ENCODE assay signal across 13 mouse cellular contexts in the genomic region with DNA sequence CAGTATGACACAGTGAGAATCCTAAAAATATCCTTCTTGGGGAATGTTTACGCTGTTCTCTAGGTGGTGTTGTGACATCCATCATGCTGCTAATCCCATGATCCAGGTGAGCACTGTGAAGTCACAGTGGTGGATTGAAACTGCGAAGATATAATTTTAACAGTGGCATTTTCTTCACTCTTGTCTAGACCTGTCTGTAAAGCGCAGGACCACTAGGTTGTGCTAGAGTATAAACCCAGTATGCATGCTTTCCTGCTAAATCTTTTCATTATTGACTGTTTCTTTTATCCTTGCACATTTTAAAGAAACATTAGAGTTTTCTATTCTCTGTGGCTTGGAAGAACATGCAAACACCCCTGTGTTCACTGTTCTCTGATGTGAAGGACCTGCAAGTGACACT. TPM values are rescaled to one million over a fixed set of nuclear protein-coding genes. Genes with fewer than 3 reads are reported as not detected.
DNase-seq lines count a peak whose midpoint lies in the region; ATAC-seq and TF ChIP-seq lines count a peak whose summit lies in the region.
"Had no signal": no experiment of that assay in that cellular context is flagged by ENCODE, and none has a peak within 500 bp of the region (broad histone marks: within the 10 kb centered on the region; RNA-seq: fewer than 3 reads in every experiment).

No protein-coding gene starts in this region.

- WGBS in hindbrain, embryonic 14.5 days = 89% methylated on average over 3 of the region's 3 CpGs
- 89% methylated on average over 3 of the region's 3 CpGs for WGBS in hindbrain, embryonic 10.5 days
- 70% methylated on average over 3 of the region's 3 CpGs for WGBS in lung, embryonic 14.5 days

- peak; percentile 34 for DNase-seq in hindbrain, embryonic 14.5 days (ENCODE audit: low spot score)
- no peak for DNase-seq in hindbrain, embryonic 10.5 days (ENCODE audit: low spot score)
- peak; percentile 41 for DNase-seq in lung, embryonic 14.5 days
- DNase-seq in lung, adult 18-20 months = no peak
- DNase-seq in T-cell, adult 2 months (ENCODE audit: low spot score) = peak; percentile 17
- DNase-seq in layer of hippocampus, adult 9-10 months (ENCODE audit: low spot score) = peak; percentile 40
- no peak for DNase-seq in ovary, postnatal 14 days (ENCODE audit: low spot score)
- DNase-seq: adrenal gland, adult 2 months; cerebellum, adult 18-20 months had no signal

- no peak for ATAC-seq in hindbrain, embryonic 14.5 days (ENCODE audit: low FRiP score)
- ATAC-seq in lung, embryonic 14.5 days (ENCODE audit: insufficient read depth) = no peak
- ATAC-seq: midbrain, embryonic 16.5 days had no signal

- no peaks in the 10 kb centered on the region for H3K9me3 ChIP-seq in hindbrain, embryonic 14.5 days (ENCODE audit: control insufficient read depth, low read length)
- H3K9me3 ChIP-seq in hindbrain, embryonic 10.5 days = no peaks in the 10 kb centered on the region
- no peaks in the 10 kb centered on the region for H3K9me3 ChIP-seq in lung, embryonic 14.5 days (ENCODE audit: low read depth, low read length)

- H3K4me1 ChIP-seq in hindbrain, embryonic 14.5 days (replicated peaks; ENCODE audit: control insufficient read depth, insufficient read depth, low read length) = no peaks in the 10 kb centered on the region
- H3K4me1 ChIP-seq in hindbrain, embryonic 10.5 days (replicated peaks) = no peaks in the 10 kb centered on the region
- no peaks in the 10 kb centered on the region for H3K4me1 ChIP-seq in lung, embryonic 14.5 days (ENCODE audit: insufficient read depth)

- H3K4me3 ChIP-seq in hindbrain, embryonic 14.5 days (replicated peaks; ENCODE audit: low read length) = no peak overlapping the region
- H3K4me3 ChIP-seq in hindbrain, embryonic 10.5 days = no peak overlapping the region
- H3K4me3 ChIP-seq in lung, embryonic 14.5 days (ENCODE audit: low read depth, low read length) = no peak overlapping the region

- TF ChIP-seq CTCF in lung, embryonic 14.5 days (IDR thresholded peaks at IDR 0.05; ENCODE audit: low read depth) = peak; percentile 52

- no peak overlapping the region for H3K27ac ChIP-seq in hindbrain, embryonic 14.5 days
- no peak overlapping the region for H3K27ac ChIP-seq in hindbrain, embryonic 10.5 days
- no peak overlapping the region for H3K27ac ChIP-seq in lung, embryonic 14.5 days (ENCODE audit: low read depth)

- H3K36me3 ChIP-seq in hindbrain, embryonic 14.5 days (replicated peaks; ENCODE audit: control insufficient read depth, insufficient read depth) = no peaks in the 10 kb centered on the region
- H3K36me3 ChIP-seq in hindbrain, embryonic 10.5 days = no peaks in the 10 kb centered on the region
- H3K36me3 ChIP-seq in lung, embryonic 14.5 days (ENCODE audit: insufficient read depth) = no peaks in the 10 kb centered on the region

- no peak overlapping the region for H3K9ac ChIP-seq in hindbrain, embryonic 14.5 days
- H3K9ac ChIP-seq in lung, embryonic 14.5 days = no peak overlapping the region

- H3K4me2 ChIP-seq in hindbrain, embryonic 14.5 days (replicated peaks) = no peak overlapping the region
- H3K4me2 ChIP-seq in lung, embryonic 14.5 days = no peak overlapping the region

- no peaks in the 10 kb centered on the region for H3K27me3 ChIP-seq in hindbrain, embryonic 14.5 days (ENCODE audit: control insufficient read depth, insufficient read depth, low read length)
- H3K27me3 ChIP-seq in hindbrain, embryonic 10.5 days (ENCODE audit: insufficient read depth, poor library complexity, severe bottlenecking) = no peaks in the 10 kb centered on the region
- H3K27me3 ChIP-seq in lung, embryonic 14.5 days (ENCODE audit: insufficient read depth, low read length) = no peaks in the 10 kb centered on the region

RNA-seq across cellular contexts. Expression of gene Agbl1, which starts 57.8 kb away (rescaled TPM):
- 0.11 TPM in 1 of 2 replicates, not detected in the other for polyA plus RNA-seq in hindbrain, embryonic 14.5 days (2014; fragmentation: Nextera tagmentation; extraction: Ambion mirVana)
- 0.09 and 0.20 TPM in 2 replicates for polyA plus RNA-seq in hindbrain, embryonic 10.5 days (2016; fragmentation: Nextera tagmentation; extraction: Ambion mirVana)
- 0.07 TPM in 1 of 2 replicates, not detected in the other for polyA plus RNA-seq in lung, embryonic 14.5 days (2014; fragmentation: Nextera tagmentation; extraction: Ambion mirVana)
- polyA plus RNA-seq: adrenal gland, adult 2 months; large intestine, adult 2 months; liver, embryonic 16.5 days; stomach, embryonic 14.5 days had no signal

Comparison
In these comparisons a context has a peak if more than half of its experiments do, and no peak if none do; other contexts are left out.
1. DNase-seq: peak in hindbrain, embryonic 14.5 days (single experiment), lung, embryonic 14.5 days (single experiment), T-cell, adult 2 months (single experiment) and layer of hippocampus, adult 9-10 months (single experiment); none in hindbrain, embryonic 10.5 days (single experiment), lung, adult 18-20 months (0 of 2) and ovary, postnatal 14 days (single experiment).